Mouse (Mus musculus) cerebellum, postnatal 36 days (tissue): ENCODE data around the gene Spen.
A peak's percentile ranks its signal among the peaks of the same experiment; 100 is the strongest.

Experiments
- DNase-seq, 2 experiments: peaks; one replicate each; pipeline ENCODE4 v3.0.0; 2021 to 2022; ENCODE audit warnings: mixed read lengths in 2 of 2

The Spen gene

DNA sequence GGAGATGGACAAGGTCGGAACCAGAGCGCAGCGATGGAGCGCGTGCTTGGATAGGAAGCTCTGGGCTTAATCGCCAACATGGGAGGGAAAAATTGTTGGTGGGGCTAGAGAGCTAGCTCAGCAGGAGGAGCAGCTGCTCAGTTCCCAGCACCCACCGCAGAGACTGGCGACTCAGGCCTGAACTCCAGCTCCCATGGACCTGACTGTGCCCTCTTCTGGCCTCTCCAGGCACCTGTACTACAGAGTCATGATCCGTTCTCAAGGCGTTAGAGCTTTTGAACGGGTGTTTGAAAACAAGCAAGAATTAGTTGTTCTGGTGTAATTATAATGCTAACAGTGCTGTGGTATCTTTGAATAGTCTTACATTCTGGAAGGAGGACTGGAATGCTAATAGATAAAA, 9.5 kb downstream of the Spen start:
- DNase-seq: no peak

- no peak for DNase-seq
These were observed 11.3 kb downstream of the Spen start for GRCm38 (mm10) chr4:141526936-141527650.

- DNase-seq: no peak
These were observed 12.5 kb downstream of the Spen start for GRCm38 (mm10) chr4:141525940-141526339.

DNA sequence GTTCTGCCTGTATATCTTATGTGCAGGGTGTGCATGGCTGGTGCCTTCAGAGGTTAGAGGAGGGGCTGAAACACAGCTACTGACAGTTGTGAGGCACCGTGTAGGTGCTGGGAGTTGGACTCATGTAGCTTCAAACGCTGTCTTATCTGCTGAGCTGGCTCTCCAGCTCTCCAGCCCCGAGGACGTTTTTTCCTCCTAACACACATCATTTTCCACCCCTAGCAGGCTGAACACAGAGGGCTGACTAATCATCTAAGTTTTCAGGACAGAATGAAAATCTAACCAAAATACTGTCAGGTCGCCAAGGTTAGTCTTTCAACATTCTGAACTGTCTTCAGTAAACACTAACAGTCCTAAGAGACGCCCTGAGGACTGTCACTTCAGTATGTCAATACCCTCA, 13.7 kb downstream of the Spen start:
- DNase-seq: no peak

DNA sequence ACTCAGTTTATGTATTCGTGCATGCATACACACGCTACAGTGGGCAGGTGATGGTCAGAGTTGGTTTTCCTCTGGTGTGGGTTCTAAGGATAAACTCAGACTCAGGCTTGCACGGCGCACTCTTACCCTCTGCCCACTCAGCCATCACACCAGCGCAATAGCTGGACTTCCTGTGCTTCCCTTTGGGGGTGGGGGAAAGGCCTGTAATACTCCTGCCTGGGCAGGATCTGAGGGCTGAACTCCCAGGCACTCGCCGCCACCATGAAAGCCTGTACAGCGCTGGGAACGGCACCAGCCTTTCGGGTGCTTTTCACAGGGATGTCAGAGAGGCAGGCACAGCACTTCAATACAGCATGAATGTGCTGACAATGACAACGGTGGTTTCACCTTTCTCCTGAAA, 15.3 kb downstream of the Spen start:
- no peak for DNase-seq

GRCm38 (mm10) chr4:141518386-141518785, 20.0 kb downstream of the Spen start:
- no peak for DNase-seq

GRCm38 (mm10) chr4:141514179-141514641, 24.2 kb downstream of the Spen start:
- no peak for DNase-seq

DNA sequence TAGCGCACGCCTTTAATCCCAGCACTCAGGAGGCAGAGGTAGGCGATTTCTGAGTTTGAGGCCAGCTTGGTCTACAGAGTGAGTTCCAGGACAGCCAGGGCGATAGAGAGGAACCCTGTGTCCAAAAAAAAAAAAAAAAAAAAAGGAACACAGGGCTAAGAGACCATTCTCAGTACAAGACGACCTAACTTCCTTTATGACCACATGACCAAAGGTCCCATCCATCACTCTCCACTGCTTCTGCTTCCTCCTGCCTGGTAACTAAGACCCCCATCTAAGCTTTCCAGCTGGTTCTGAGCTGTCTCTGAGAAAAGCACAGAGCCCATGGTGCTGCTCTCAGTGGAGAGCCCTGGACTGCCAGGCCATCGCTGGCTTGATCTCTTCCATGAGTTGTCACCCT, 26.3 kb downstream of the Spen start:
- no peak for DNase-seq

- DNase-seq: no peak
These were observed 27.9 kb downstream of the Spen start for GRCm38 (mm10) chr4:141510457-141510856.

DNA sequence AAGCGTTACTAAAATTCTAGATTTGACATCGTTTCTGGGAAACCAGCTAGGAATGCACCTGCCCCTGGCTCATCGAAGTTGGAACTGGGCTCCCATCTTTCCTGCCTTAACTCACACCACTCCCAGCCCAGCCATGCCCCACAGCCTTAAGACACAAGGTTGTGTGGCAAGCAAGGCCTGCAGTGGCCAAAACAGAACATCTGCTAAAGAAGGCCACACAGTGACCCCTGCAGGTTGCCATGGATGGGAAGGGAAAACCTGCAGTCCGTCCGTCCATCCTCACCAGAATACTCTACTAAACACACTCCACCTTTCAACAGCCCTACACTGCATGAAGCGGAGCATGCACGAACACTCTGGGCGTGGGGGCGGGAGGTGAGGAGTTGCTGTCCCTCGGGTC, 31.5 kb downstream of the Spen start:
- peak in 1 of 2 experiments; percentile 33 for DNase-seq

- peak; percentile 56 to 66 for DNase-seq
These were observed 32.0 kb downstream of the Spen start for GRCm38 (mm10) chr4:141506352-141506751.

DNA sequence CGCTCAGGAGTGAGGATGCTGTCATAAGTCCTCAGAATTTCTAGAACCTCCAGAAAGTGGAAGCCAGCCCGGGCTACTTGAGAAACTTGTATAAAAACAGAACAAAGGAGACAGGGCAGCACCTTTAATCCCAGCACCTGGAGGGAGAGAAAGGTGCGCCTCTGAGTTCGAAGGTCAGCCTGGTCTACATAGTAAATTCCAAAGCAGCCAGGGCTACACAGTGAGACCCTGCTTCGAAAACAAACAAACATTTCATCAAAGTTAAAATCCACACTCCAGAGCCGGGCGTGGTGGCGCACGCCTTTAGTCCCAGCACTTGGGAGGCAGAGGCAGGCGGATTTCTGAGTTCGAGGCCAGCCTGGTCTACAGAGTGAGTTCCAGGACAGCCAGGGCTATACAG, 32.6 kb downstream of the Spen start:
- no peak for DNase-seq

- no peak for DNase-seq
These were observed 33.9 kb downstream of the Spen start for GRCm38 (mm10) chr4:141504471-141504870.

- DNase-seq: no peak
These were observed 35.7 kb downstream of the Spen start for GRCm38 (mm10) chr4:141502723-141503122.

GRCm38 (mm10) chr4:141501058-141501457, 37.3 kb downstream of the Spen start:
- no peak for DNase-seq

- DNase-seq: no peak
These were observed 37.8 kb downstream of the Spen start for GRCm38 (mm10) chr4:141500637-141501036.

- DNase-seq: no peak
These were observed 49.7 kb downstream of the Spen start for GRCm38 (mm10) chr4:141488670-141489069.

DNA sequence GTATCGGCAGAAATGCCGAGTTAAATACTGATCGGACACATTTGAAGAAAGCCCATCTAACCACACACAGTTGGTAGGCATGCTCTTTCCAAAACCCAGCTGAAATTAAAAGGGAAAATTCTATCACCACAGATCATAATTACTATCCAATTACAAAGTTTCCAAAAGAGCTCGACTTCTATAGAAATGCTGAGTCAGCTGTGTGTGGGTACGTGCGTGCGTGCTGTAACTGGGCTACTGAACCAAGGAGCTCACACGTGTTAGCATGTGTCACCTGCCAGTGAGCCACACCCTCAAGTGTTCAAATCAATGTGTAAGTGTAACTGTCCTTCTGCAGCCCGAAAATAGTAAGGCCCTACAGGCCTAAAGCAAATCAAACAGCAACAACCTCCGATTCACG, 50.8 kb downstream of the Spen start:
- no peak for DNase-seq

GRCm38 (mm10) chr4:141484071-141484470, 54.3 kb downstream of the Spen start:
- DNase-seq: no peak

DNA sequence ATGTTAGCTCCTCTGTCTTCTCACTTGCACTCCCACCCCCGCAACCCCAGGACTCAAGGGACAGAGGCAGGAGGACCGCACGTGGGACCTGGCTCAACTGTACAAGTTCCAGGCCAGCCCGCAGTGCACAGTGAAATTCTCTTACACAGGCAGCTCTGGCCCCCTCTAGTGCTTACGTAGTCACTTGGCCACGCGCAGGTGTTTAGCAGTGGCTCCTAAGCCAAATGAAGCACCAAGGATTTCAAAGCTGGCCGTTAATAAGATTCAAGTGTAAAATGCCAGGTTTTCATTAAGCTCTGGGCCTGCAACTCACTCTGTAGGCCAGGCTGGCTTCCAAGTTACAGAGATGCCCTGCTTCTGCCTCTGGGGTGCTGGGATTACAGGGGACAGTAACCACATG, 59.0 kb downstream of the Spen start:
- peak; percentile 51 to 52 for DNase-seq

DNA sequence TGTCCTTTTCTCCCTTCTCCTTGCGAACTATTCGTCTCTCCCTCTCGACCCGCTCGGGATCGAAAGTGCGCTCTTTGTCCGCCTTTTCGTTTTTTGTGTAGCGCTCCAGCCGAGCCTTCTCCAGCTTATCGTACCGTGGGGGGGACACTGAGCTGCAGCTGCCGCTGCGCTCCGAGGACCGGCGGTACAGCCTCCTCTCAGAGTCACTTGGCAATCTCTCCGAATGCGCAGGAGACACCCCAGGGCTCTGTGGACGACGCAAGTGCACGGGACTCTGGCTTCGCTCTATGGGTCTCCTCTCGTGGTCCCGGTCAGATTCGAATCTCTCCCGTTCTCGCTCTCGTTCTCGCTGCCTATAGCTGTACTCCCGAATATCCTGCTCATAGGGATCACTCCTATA, 59.6 kb downstream of the Spen start:
- peak; percentile 33 to 40 for DNase-seq

- peak; percentile 64 to 67 for DNase-seq
These were observed 60.2 kb downstream of the Spen start for GRCm38 (mm10) chr4:141478225-141478624.

GRCm38 (mm10) chr4:141477681-141478102, 60.7 kb downstream of the Spen start:
- peak; percentile 91 to 95 for DNase-seq

GRCm38 (mm10) chr4:141474431-141474830, 64.0 kb downstream of the Spen start:
- DNase-seq: peak in 1 of 2 experiments; percentile 22
